Mouse (Mus musculus): ENCODE measurements around the gene Saa3. TPM values are rescaled to one million over a fixed set of nuclear protein-coding genes. Genes with fewer than 3 reads are reported as not detected.

Saa3 gene
- total RNA-seq, 1 experiment = 0.54 TPM

- Histone ChIP-seq H3K36me3 (ENCODE audit: control insufficient read depth, insufficient read depth, low read length, poor library complexity, severe bottlenecking) (no peaks in the 10 kb centered on the region), H3K9ac (ENCODE audit: insufficient read depth, low read depth, low read length, poor library complexity, severe bottlenecking) (no peak overlapping the region), H3K4me1 (ENCODE audit: control insufficient read depth in 2 of 2, insufficient read depth in 2 of 2, low read length in 2 of 2, poor library complexity in 1 of 2) (no peaks in the 10 kb centered on the region), H3K9me3 (ENCODE audit: control insufficient read depth, insufficient read depth, low read depth, low read length) (no peaks in the 10 kb centered on the region), H3K4me3 (ENCODE audit: insufficient read depth in 1 of 2, low read depth in 1 of 2, low read length in 2 of 2, poor library complexity in 1 of 2, severe bottlenecking in 1 of 2) (no peak overlapping the region), H3K27ac (ENCODE audit: insufficient read depth, low read depth, low read length, poor library complexity, severe bottlenecking) (no peak overlapping the region)
- TF ChIP-seq MAFK (IDR thresholded peaks at IDR 0.05; ENCODE audit: insufficient read depth, low read depth, low read length) (no peak), HCFC1 (IDR thresholded peaks at IDR 0.05; ENCODE audit: borderline replicate concordance, insufficient read depth, low read length) (no peak), ZNF384 (IDR thresholded peaks at IDR 0.05; ENCODE audit: low read depth, low read length) (no peak), CHD2 (IDR thresholded peaks at IDR 0.05; ENCODE audit: low read depth, low read length) (no peak), ZC3H11A (IDR thresholded peaks at IDR 0.05; ENCODE audit: borderline replicate concordance, low read depth, low read length) (no peak)
- in situ Hi-C loops (cut with MboI; ENCODE audit: low sequenced_read_pairs in 2 of 2, unreplicated experiment in 2 of 2) = no loop called here
- no peak for DNase-seq (ENCODE audit: low read depth, low spot score)
Measured at GRCm38 (mm10) chr7:46678417-46678816, 37.1 kb downstream of the Saa3 start.

GRCm38 (mm10) chr7:46676808-46677360 lies 38.6 kb downstream of the Saa3 start:
- Histone ChIP-seq H3K9ac (ENCODE audit: insufficient read depth, low read depth, low read length, poor library complexity, severe bottlenecking) (no peak overlapping the region), H3K4me3 (ENCODE audit: insufficient read depth in 1 of 2, low read depth in 1 of 2, low read length in 2 of 2, poor library complexity in 1 of 2, severe bottlenecking in 1 of 2) (no peak overlapping the region), H3K4me1 (ENCODE audit: control insufficient read depth in 2 of 2, insufficient read depth in 2 of 2, low read length in 2 of 2, poor library complexity in 1 of 2) (no peaks in the 10 kb centered on the region), H3K36me3 (ENCODE audit: control insufficient read depth, insufficient read depth, low read length, poor library complexity, severe bottlenecking) (no peaks in the 10 kb centered on the region), H3K9me3 (ENCODE audit: control insufficient read depth, insufficient read depth, low read depth, low read length) (no peaks in the 10 kb centered on the region), H3K27ac (ENCODE audit: insufficient read depth, low read depth, low read length, poor library complexity, severe bottlenecking) (no peak overlapping the region)
- in situ Hi-C loops (cut with MboI; ENCODE audit: low sequenced_read_pairs in 2 of 2, unreplicated experiment in 2 of 2) = no loop called here
- TF ChIP-seq HCFC1 (IDR thresholded peaks at IDR 0.05; ENCODE audit: borderline replicate concordance, insufficient read depth, low read length) (no peak), CHD2 (IDR thresholded peaks at IDR 0.05; ENCODE audit: low read depth, low read length) (no peak), ZNF384 (IDR thresholded peaks at IDR 0.05; ENCODE audit: low read depth, low read length) (no peak), MAFK (IDR thresholded peaks at IDR 0.05; ENCODE audit: insufficient read depth, low read depth, low read length) (no peak), ZC3H11A (IDR thresholded peaks at IDR 0.05; ENCODE audit: borderline replicate concordance, low read depth, low read length) (no peak)
- DNase-seq (ENCODE audit: low read depth, low spot score) = no peak

GRCm38 (mm10) chr7:46675886-46676285 lies 39.6 kb downstream of the Saa3 start:
- no peak overlapping the region for H3K9ac ChIP-seq (ENCODE audit: insufficient read depth, low read depth, low read length, poor library complexity, severe bottlenecking)
- H3K4me3 ChIP-seq (ENCODE audit: insufficient read depth in 1 of 2, low read depth in 1 of 2, low read length in 2 of 2, poor library complexity in 1 of 2, severe bottlenecking in 1 of 2) = no peak overlapping the region
- H3K9me3 ChIP-seq (ENCODE audit: control insufficient read depth, insufficient read depth, low read depth, low read length) = no peaks in the 10 kb centered on the region
- in situ Hi-C loops (cut with MboI; ENCODE audit: low sequenced_read_pairs in 2 of 2, unreplicated experiment in 2 of 2) = no loop called here
- no peak for DNase-seq (ENCODE audit: low read depth, low spot score)
- no peak overlapping the region for H3K27ac ChIP-seq (ENCODE audit: insufficient read depth, low read depth, low read length, poor library complexity, severe bottlenecking)
- TF ChIP-seq CHD2 (IDR thresholded peaks at IDR 0.05; ENCODE audit: low read depth, low read length) = no peak
- no peak for TF ChIP-seq ZC3H11A (IDR thresholded peaks at IDR 0.05; ENCODE audit: borderline replicate concordance, low read depth, low read length)
- TF ChIP-seq MAFK (IDR thresholded peaks at IDR 0.05; ENCODE audit: insufficient read depth, low read depth, low read length) = no peak
- no peak for TF ChIP-seq ZNF384 (IDR thresholded peaks at IDR 0.05; ENCODE audit: low read depth, low read length)
- TF ChIP-seq HCFC1 (IDR thresholded peaks at IDR 0.05; ENCODE audit: borderline replicate concordance, insufficient read depth, low read length) = no peak
- H3K36me3 ChIP-seq (ENCODE audit: control insufficient read depth, insufficient read depth, low read length, poor library complexity, severe bottlenecking) = no peaks in the 10 kb centered on the region
- H3K4me1 ChIP-seq (ENCODE audit: control insufficient read depth in 2 of 2, insufficient read depth in 2 of 2, low read length in 2 of 2, poor library complexity in 1 of 2) = no peaks in the 10 kb centered on the region

- Histone ChIP-seq H3K36me3 (ENCODE audit: control insufficient read depth, insufficient read depth, low read length, poor library complexity, severe bottlenecking) (no peaks in the 10 kb centered on the region), H3K9me3 (ENCODE audit: control insufficient read depth, insufficient read depth, low read depth, low read length) (no peaks in the 10 kb centered on the region), H3K4me1 (ENCODE audit: control insufficient read depth in 2 of 2, insufficient read depth in 2 of 2, low read length in 2 of 2, poor library complexity in 1 of 2) (no peaks in the 10 kb centered on the region), H3K27ac (ENCODE audit: insufficient read depth, low read depth, low read length, poor library complexity, severe bottlenecking) (no peak overlapping the region), H3K4me3 (ENCODE audit: insufficient read depth in 1 of 2, low read depth in 1 of 2, low read length in 2 of 2, poor library complexity in 1 of 2, severe bottlenecking in 1 of 2) (no peak overlapping the region), H3K9ac (ENCODE audit: insufficient read depth, low read depth, low read length, poor library complexity, severe bottlenecking) (no peak overlapping the region)
- TF ChIP-seq HCFC1 (IDR thresholded peaks at IDR 0.05; ENCODE audit: borderline replicate concordance, insufficient read depth, low read length) (no peak), CHD2 (IDR thresholded peaks at IDR 0.05; ENCODE audit: low read depth, low read length) (no peak), ZC3H11A (IDR thresholded peaks at IDR 0.05; ENCODE audit: borderline replicate concordance, low read depth, low read length) (no peak), ZNF384 (IDR thresholded peaks at IDR 0.05; ENCODE audit: low read depth, low read length) (no peak), MAFK (IDR thresholded peaks at IDR 0.05; ENCODE audit: insufficient read depth, low read depth, low read length) (no peak)
- no peak for DNase-seq (ENCODE audit: low read depth, low spot score)
- in situ Hi-C loops (cut with MboI; ENCODE audit: low sequenced_read_pairs in 2 of 2, unreplicated experiment in 2 of 2) = no loop called here
Measured at GRCm38 (mm10) chr7:46675061-46675460, 40.4 kb downstream of the Saa3 start.

Data from ES-E14 (cell line).